ENCODE assay signal across 9 mouse cellular contexts in genomic region chr4:40676338-40676737, GRCm38 (mm10). TPM values are rescaled to one million over a fixed set of nuclear protein-coding genes. Genes with fewer than 3 reads are reported as not detected.
DNase-seq lines count a peak whose midpoint lies in the region; ATAC-seq lines count a peak whose summit lies in the region.
"Had no signal": no experiment of that assay in that cellular context is flagged by ENCODE, and none has a peak within 500 bp of the region (broad histone marks: within the 10 kb centered on the region; RNA-seq: fewer than 3 reads in every experiment).

No protein-coding gene starts in this region.

- H3K4me2 ChIP-seq in kidney, embryonic 15.5 days, result peak overlapping the region; percentile 38
- H3K4me2 ChIP-seq in forebrain, embryonic 14.5 days (ENCODE audit: low read length), result no peak overlapping the region
- H3K4me2 ChIP-seq in limb, embryonic 15.5 days, result peak overlapping the region; percentile 24
- H3K4me2 ChIP-seq: lung, embryonic 14.5 days had no signal

- ATAC-seq in kidney, embryonic 15.5 days (replicated peaks; ENCODE audit: low FRiP score), result no peak
- ATAC-seq in forebrain, embryonic 14.5 days, result no peak
- no peak for ATAC-seq in limb, embryonic 15.5 days (ENCODE audit: insufficient number of reproducible peaks, low FRiP score, low TSS enrichment, low read depth)

- 20% methylated on average over 14 of the region's 14 CpGs for WGBS in kidney, embryonic 15.5 days
- 15% methylated on average over 14 of the region's 14 CpGs for WGBS in forebrain, embryonic 14.5 days
- WGBS in limb, embryonic 15.5 days, result 14% methylated on average over 14 of the region's 14 CpGs

- no peak for DNase-seq in kidney, postnatal 10 days
- DNase-seq in forebrain, embryonic 14.5 days (ENCODE audit: low spot score), result peak; percentile 15
- DNase-seq in retina, postnatal 1 day, result peak; percentile 53
- no peak for DNase-seq in spleen, postnatal 36 days (ENCODE audit: low spot score in 2 of 2)
- DNase-seq in adrenal gland, postnatal 36 days, result no peak
- no peak for DNase-seq in layer of hippocampus, postnatal 10 days (ENCODE audit: low spot score in 2 of 2)

- H3K27ac ChIP-seq in kidney, embryonic 15.5 days, result no peak overlapping the region
- no peak overlapping the region for H3K27ac ChIP-seq in forebrain, embryonic 14.5 days (ENCODE audit: low read depth, low read length)
- no peak overlapping the region for H3K27ac ChIP-seq in limb, embryonic 15.5 days

- H3K9ac ChIP-seq in kidney, embryonic 15.5 days, result no peak overlapping the region
- no peak overlapping the region for H3K9ac ChIP-seq in forebrain, embryonic 14.5 days (ENCODE audit: low read length)
- H3K9ac ChIP-seq in limb, embryonic 15.5 days, result no peak overlapping the region
- H3K9ac ChIP-seq: lung, embryonic 14.5 days had no signal

- H3K27me3 ChIP-seq in kidney, embryonic 15.5 days, result no peaks in the 10 kb centered on the region
- no peaks in the 10 kb centered on the region for H3K27me3 ChIP-seq in forebrain, embryonic 14.5 days (replicated peaks; ENCODE audit: control insufficient read depth, insufficient read depth, low read length)
- H3K27me3 ChIP-seq in limb, embryonic 15.5 days, result no peaks in the 10 kb centered on the region

- H3K4me3 ChIP-seq in kidney, embryonic 15.5 days (replicated peaks), result no peak overlapping the region
- H3K4me3 ChIP-seq in forebrain, embryonic 14.5 days (ENCODE audit: low read depth, low read length), result no peak overlapping the region
- H3K4me3 ChIP-seq in limb, embryonic 15.5 days, result no peak overlapping the region

- H3K4me1 ChIP-seq in kidney, embryonic 15.5 days, result peaks cover 8% of the 10 kb centered on the region
- 0 out of 2 replicates have a peak, but pooled peaks cover 3% of the 10 kb centered on the region for H3K4me1 ChIP-seq in forebrain, embryonic 14.5 days (ENCODE audit: control insufficient read depth, insufficient read depth, low read length)
- peaks cover 8% of the 10 kb centered on the region for H3K4me1 ChIP-seq in limb, embryonic 15.5 days

- no peaks in the 10 kb centered on the region for H3K36me3 ChIP-seq in kidney, embryonic 15.5 days
- no peaks in the 10 kb centered on the region for H3K36me3 ChIP-seq in forebrain, embryonic 14.5 days (ENCODE audit: control insufficient read depth, insufficient read depth, low read length)
- H3K36me3 ChIP-seq in limb, embryonic 15.5 days, result no peaks in the 10 kb centered on the region

- H3K9me3 ChIP-seq in kidney, embryonic 15.5 days (replicated peaks), result no peaks in the 10 kb centered on the region
- no peaks in the 10 kb centered on the region for H3K9me3 ChIP-seq in forebrain, embryonic 14.5 days (replicated peaks; ENCODE audit: control insufficient read depth, low read length)
- no peaks in the 10 kb centered on the region for H3K9me3 ChIP-seq in limb, embryonic 15.5 days

RNA-seq across cellular contexts. Expression of gene Aptx, which starts 26.7 kb away (rescaled TPM):
- 23.9 and 30.6 TPM in 2 replicates for polyA plus RNA-seq in kidney, embryonic 15.5 days (2015; fragmentation: Nextera tagmentation; extraction: Ambion mirVana)
- polyA plus RNA-seq in forebrain, embryonic 14.5 days (2014; fragmentation: Nextera tagmentation; extraction: Ambion mirVana), result 59.1 and 59.5 TPM in 2 replicates
- polyA plus RNA-seq in limb, embryonic 15.5 days (2015; fragmentation: Nextera tagmentation; extraction: Ambion mirVana), result 31.8 and 32.1 TPM in 2 replicates
- 10 to 100 TPM; 14.4 to 23.2 TPM for total RNA-seq in adrenal gland, postnatal 36 days (2021)
- 10 to 100 TPM; 31.2 to 31.7 TPM for total RNA-seq in layer of hippocampus, postnatal 10 days (2021)

RNA-seq across cellular contexts. Expression of gene Dnaja1, which starts 45.6 kb away (rescaled TPM):
- 475 and 513 TPM in 2 replicates for polyA plus RNA-seq in kidney, embryonic 15.5 days (2015; fragmentation: Nextera tagmentation; extraction: Ambion mirVana)
- polyA plus RNA-seq in forebrain, embryonic 14.5 days (2014; fragmentation: Nextera tagmentation; extraction: Ambion mirVana), result 657 and 755 TPM in 2 replicates
- 375 and 380 TPM in 2 replicates for polyA plus RNA-seq in limb, embryonic 15.5 days (2015; fragmentation: Nextera tagmentation; extraction: Ambion mirVana)
- total RNA-seq in adrenal gland, postnatal 36 days (2021), result 100 to 1,000 TPM; 287 to 463 TPM
- total RNA-seq in layer of hippocampus, postnatal 10 days (2021), result 100 to 1,000 TPM; 374 to 409 TPM

Comparison
In these comparisons a context has a peak if more than half of its experiments do, and no peak if none do; other contexts are left out.
1. DNase-seq: peak in forebrain, embryonic 14.5 days (single experiment) and retina, postnatal 1 day (single experiment); none in kidney, postnatal 10 days (single experiment), spleen, postnatal 36 days (0 of 2), adrenal gland, postnatal 36 days (0 of 2) and layer of hippocampus, postnatal 10 days (0 of 2).